Mouse (Mus musculus) macrophage (primary cell): Measurements from ENCODE around the gene Cdc42ep3. TPM values are rescaled to one million over a fixed set of nuclear protein-coding genes. Genes with fewer than 3 reads are reported as not detected.

Experiments used
- H3K27ac ChIP-seq: fragments of 350-480 bp; formaldehyde crosslinking; 2 replicates; pipeline ENCODE4 v1.9.0; 2021
- H3K36me3 ChIP-seq: fragments of 350-480 bp; formaldehyde crosslinking; 2 replicates; pipeline ENCODE4 v1.9.0; 2021; ENCODE audit errors: inconsistent target
- H3K4me3 ChIP-seq: fragments of 350-480 bp; formaldehyde crosslinking; 2 replicates; pipeline ENCODE4 v1.9.0; 2021; ENCODE audit errors: inconsistent target
- H3K79me2 ChIP-seq: fragments of 350-480 bp; formaldehyde crosslinking; 2 replicates; pipeline ENCODE4 v1.9.0; 2021; ENCODE audit errors: inconsistent target
- WGBS: methylation state at CpG from one replicate; pipeline ENCODE4 v1.1.7; 2026; ENCODE audit warnings: inconsistent platforms; ENCODE audit not compliant: missing documents; 5-methylcytosine and 5-hydroxymethylcytosine counted together
- polyA plus RNA-seq: library from polyadenylated mRNA; stranded (reverse); fragments of 250-400 nt; gene quantifications from 3 replicates; pipeline ENCODE4 v1.2.4, GENCODE M21; 2018; ENCODE audit warnings: inconsistent platforms

Gene Cdc42ep3
- polyA plus RNA-seq, 1 experiment from 2014 or later = 19.7 TPM

GRCm38 (mm10) chr17:79354174-79354443, 782 bp downstream of the Cdc42ep3 start:
- peaks cover 56% of the 10 kb centered on the region for H3K79me2 ChIP-seq
- no peaks in the 10 kb centered on the region for H3K36me3 ChIP-seq
- H3K4me3 ChIP-seq = peak overlapping the region; percentile 93
- WGBS = 0% methylated on average over 6 of the region's 6 CpGs
- H3K27ac ChIP-seq = peak overlapping the region; percentile 81

DNA sequence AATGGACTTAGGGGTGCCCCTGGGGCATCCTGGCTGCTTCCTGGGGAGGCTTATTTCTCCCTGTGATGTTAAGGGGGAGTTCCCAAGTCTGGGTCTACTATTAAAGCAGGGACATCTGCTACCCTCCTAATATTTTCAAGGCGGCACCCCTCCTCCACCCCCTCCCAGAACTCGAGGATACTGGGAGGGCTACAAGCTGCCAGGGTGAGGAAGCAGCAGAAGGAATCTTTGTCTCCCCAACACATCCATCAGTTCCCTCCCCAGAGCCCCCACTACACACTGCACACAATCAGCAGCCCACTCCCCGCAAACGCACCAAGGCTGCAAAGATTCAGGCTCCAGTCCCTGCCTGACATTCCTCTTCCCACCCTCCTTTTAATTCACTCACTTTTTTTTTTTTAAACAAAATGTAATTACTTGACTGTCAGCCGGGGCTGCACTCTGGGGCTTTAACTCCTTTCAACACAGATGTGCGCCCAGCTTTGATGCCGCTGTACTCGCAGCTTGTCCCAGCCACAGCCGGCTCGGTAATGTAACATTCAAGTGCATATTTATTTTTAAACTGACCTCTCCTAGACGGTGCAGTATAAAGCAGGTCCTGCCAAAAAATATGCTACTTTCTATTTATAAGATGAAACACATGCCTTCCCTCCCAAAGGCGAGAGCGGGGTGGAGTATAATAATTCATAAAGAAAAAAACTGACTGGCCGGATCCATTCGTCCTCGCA, 1.3 kb downstream of the Cdc42ep3 start:
- Histone ChIP-seq H3K27ac (peak overlapping the region; percentile 81), H3K4me3 (peak overlapping the region; percentile 93), H3K79me2 (peaks cover 61% of the 10 kb centered on the region), H3K36me3 (no peaks in the 10 kb centered on the region)
- WGBS = 8% methylated on average over 16 of the region's 16 CpGs

- 87% methylated on average over 10 of the region's 11 CpGs for WGBS
These were observed 4.1 kb downstream of the Cdc42ep3 start for GRCm38 (mm10) chr17:79350751-79351191.

DNA sequence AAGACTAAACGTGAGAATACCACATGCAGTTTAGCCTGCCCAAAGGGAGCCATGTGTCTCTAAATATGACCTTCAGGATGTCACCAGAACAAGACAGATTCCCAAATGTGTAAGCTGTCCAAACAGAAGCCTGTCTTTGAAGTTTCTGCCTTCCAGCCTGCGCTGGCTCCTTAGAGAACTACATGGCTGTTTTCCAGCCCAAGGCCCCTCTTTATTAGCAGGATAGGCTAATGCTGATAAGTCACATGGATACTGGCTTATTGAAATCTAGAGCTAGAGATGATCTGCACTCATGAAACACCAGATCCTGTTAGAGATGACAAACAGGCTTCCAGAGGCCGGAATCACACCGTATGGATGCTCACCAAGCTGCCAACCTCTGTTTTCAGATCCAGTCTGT, 5.5 kb downstream of the Cdc42ep3 start:
- Histone ChIP-seq H3K27ac (peak overlapping the region; percentile 96), H3K36me3 (peaks cover 10% of the 10 kb centered on the region; the same call in 1 of the 2 replicates), H3K79me2 (peaks cover 87% of the 10 kb centered on the region), H3K4me3 (no peak overlapping the region)
- WGBS = 81% methylated on average over 4 of the region's 4 CpGs

More at GRCm38 (mm10) chr17:79350751-79351191, 4.1 kb downstream of the Cdc42ep3 start:
- peaks cover 76% of the 10 kb centered on the region for H3K79me2 ChIP-seq
- no peak overlapping the region for H3K4me3 ChIP-seq
- 0 out of 2 replicates have a peak, but pooled peaks cover under 1% of the 10 kb centered on the region for H3K36me3 ChIP-seq
- H3K27ac ChIP-seq = no peak overlapping the region

- Histone ChIP-seq H3K27ac (peak overlapping the region; percentile 96), H3K79me2 (peaks cover 87% of the 10 kb centered on the region), H3K4me3 (no peak overlapping the region), H3K36me3 (peaks cover 10% of the 10 kb centered on the region; the same call in 1 of the 2 replicates)
- WGBS = 0% methylated on average over 7 of the region's 7 CpGs
These were observed 6.8 kb downstream of the Cdc42ep3 start for GRCm38 (mm10) chr17:79347920-79348589.

DNA sequence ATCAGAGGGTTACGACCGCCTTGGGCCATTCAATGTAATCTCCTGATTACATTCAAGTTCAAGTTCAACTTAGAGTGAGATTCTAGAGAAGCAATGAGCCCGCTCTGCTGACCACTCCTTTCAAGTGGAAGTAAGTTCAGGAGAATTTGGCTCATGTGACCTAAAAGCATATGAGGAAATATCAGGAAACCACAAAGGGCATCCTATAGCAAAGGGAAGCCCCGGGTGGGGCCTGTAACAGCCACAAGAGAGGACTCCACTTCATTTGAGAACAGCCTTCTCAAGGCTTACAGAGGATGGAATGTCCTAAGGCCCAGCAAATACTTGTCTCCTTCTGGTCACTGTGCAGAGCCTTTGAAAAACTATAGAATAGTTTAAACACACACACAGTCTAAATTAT, 7.6 kb downstream of the Cdc42ep3 start:
- Histone ChIP-seq H3K36me3 (peaks cover 10% of the 10 kb centered on the region; the same call in 1 of the 2 replicates), H3K79me2 (peaks cover 87% of the 10 kb centered on the region), H3K4me3 (no peak overlapping the region), H3K27ac (peak overlapping the region; percentile 96)
- 6% methylated on average over 4 of the region's 4 CpGs for WGBS

- peaks cover 10% of the 10 kb centered on the region; the same call in 1 of the 2 replicates for H3K36me3 ChIP-seq
- H3K27ac ChIP-seq = no peak overlapping the region
- H3K4me3 ChIP-seq = no peak overlapping the region
- H3K79me2 ChIP-seq = peaks cover 87% of the 10 kb centered on the region
- 94% methylated on average over 25 of the region's 25 CpGs for WGBS
These were observed 9.7 kb downstream of the Cdc42ep3 start for GRCm38 (mm10) chr17:79345001-79345709.

GRCm38 (mm10) chr17:79343334-79343946, 11.5 kb downstream of the Cdc42ep3 start:
- peaks cover 13% of the 10 kb centered on the region; the same call in 1 of the 2 replicates for H3K36me3 ChIP-seq
- H3K27ac ChIP-seq = no peak overlapping the region
- 93% methylated on average over 5 of the region's 5 CpGs for WGBS
- no peak overlapping the region for H3K4me3 ChIP-seq
- H3K79me2 ChIP-seq = peaks cover 88% of the 10 kb centered on the region

DNA sequence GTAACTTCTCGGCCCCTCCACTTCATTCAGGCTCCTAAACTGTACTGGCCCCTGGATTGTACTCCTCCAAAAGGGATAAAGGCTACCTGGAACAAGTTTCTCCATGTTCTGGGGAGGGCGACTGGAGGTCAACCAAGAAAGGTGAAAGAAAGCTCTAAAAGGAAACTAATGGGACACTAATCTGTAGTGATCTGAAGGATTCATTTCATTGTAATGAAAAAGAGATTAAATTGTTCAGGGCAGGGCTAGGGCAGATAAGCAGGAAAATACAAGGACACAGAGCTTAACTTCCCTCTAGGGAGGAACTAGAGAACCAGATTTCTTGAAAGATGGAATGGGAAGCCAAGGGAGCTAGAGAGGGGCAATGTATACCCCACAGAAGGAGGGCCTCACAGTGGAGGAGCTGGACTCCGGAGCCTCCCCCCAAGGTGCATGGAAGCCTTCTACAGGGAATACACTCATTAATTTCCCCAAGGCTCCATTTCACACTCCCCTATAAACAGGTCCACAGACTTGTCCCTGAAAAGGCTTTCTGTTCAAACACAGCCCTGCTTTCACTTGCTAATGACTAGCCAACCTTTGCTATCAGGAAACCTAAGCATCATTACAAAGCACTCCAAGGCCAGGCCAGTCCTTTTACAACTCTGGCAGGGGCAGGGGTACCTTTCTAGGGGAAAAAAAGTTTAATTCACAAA, 12.1 kb downstream of the Cdc42ep3 start:
- 0 out of 2 replicates have a peak overlapping the region, but pooled peaks have one; percentile 8 for H3K27ac ChIP-seq
- H3K79me2 ChIP-seq = peaks cover 94% of the 10 kb centered on the region
- WGBS = 84% methylated on average over 3 of the region's 3 CpGs
- H3K36me3 ChIP-seq = peaks cover 19% of the 10 kb centered on the region; the same call in 1 of the 2 replicates
- H3K4me3 ChIP-seq = no peak overlapping the region

GRCm38 (mm10) chr17:79341946-79342470, 12.9 kb downstream of the Cdc42ep3 start:
- H3K36me3 ChIP-seq = peaks cover 25% of the 10 kb centered on the region; the same call in 1 of the 2 replicates
- WGBS = 42% methylated on average over 7 of the region's 7 CpGs
- H3K27ac ChIP-seq = peak overlapping the region; percentile 40
- H3K4me3 ChIP-seq = no peak overlapping the region
- H3K79me2 ChIP-seq = peaks cover 100% of the 10 kb centered on the region

GRCm38 (mm10) chr17:79337494-79337893, 17.4 kb downstream of the Cdc42ep3 start:
- Histone ChIP-seq H3K27ac (no peak overlapping the region), H3K36me3 (peaks cover 31% of the 10 kb centered on the region; the same call in 1 of the 2 replicates), H3K4me3 (no peak overlapping the region), H3K79me2 (peaks cover 86% of the 10 kb centered on the region)
- 100% methylated on average over 3 of the region's 3 CpGs for WGBS

GRCm38 (mm10) chr17:79334701-79335100, 20.2 kb downstream of the Cdc42ep3 start:
- Histone ChIP-seq H3K27ac (peak overlapping the region; percentile 46), H3K79me2 (peaks cover 58% of the 10 kb centered on the region), H3K36me3 (peaks cover 31% of the 10 kb centered on the region; the same call in 1 of the 2 replicates), H3K4me3 (no peak overlapping the region)
- 96% methylated on average over 11 of the region's 11 CpGs for whole genome bisulfite sequencing

DNA sequence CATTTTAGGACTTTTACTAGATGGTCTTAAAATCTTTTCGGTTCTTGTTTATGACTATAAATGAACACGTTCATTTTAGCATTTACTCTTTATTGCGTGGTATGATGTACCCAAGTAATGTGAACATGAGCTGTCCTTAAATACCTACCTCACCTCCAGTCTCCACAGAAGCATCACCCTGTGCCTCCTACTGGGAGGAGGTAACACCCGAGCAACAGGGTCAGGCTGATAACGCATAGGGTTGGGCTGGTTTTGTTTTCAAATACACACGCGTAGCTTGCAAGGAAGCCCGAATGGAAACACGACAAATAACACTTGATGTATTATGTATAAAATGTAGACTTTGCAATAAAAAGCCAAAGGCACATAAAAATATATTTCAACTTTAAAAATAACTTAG, 21.2 kb downstream of the Cdc42ep3 start:
- Histone ChIP-seq H3K4me3 (no peak overlapping the region), H3K36me3 (peaks cover 30% of the 10 kb centered on the region; the same call in 1 of the 2 replicates), H3K79me2 (peaks cover 48% of the 10 kb centered on the region), H3K27ac (peak overlapping the region; percentile 46)
- WGBS = 96% methylated on average over 9 of the region's 9 CpGs
